Mouse (Mus musculus): Measurements from ENCODE around the gene Nek6. TPM values are rescaled to one million over a fixed set of nuclear protein-coding genes. Genes with fewer than 3 reads are reported as not detected.

Nek6 gene
- total RNA-seq, 2 experiments from 2014 or later: 29.4 to 29.8 TPM

Small RNA genes within 50 kb of the gene (microRNA-seq; reads per million reads assigned to microRNA genes)
- 0 reads per million in 2 experiments for gene Gm27634

Other genes with a start within 250 kb of the Nek6 start
- gene Dennd1a, start 224.3 kb upstream of the Nek6 start, total RNA-seq (2021): 10 to 100 TPM; 69.9 to 77.0 TPM
- gene Lhx2, start 172.4 kb upstream of the Nek6 start, total RNA-seq (2021): 10 to 100 TPM; 76.6 to 86.9 TPM
- 100 to 1,000 TPM; 213 to 217 TPM for gene Psmb7, start 132.4 kb downstream of the Nek6 start, total RNA-seq (2021)
- gene Nr5a1, start 202.9 kb downstream of the Nek6 start, total RNA-seq (2021): not detected